Mouse (Mus musculus): ENCODE data around the gene Zfp628. TPM values are rescaled to one million over a fixed set of nuclear protein-coding genes. Genes with fewer than 3 reads are reported as not detected.

Gene Zfp628
- polyA plus RNA-seq, 1 experiment from 2014 or later = 4.2 TPM

GRCm38 (mm10) chr7:4927711-4928110 is 12.7 kb downstream of the Zfp628 start:
- 67% methylated on average over 8 of the region's 8 CpGs for WGBS
- H3K4me1 ChIP-seq (replicated peaks) = peaks cover 37% of the 10 kb centered on the region
- ATAC-seq (ENCODE audit: low FRiP score, low read depth) = no peak
- no peak overlapping the region for H3K4me2 ChIP-seq
- H3K9me3 ChIP-seq = no peaks in the 10 kb centered on the region
- no peaks in the 10 kb centered on the region for H3K27me3 ChIP-seq
- no peaks in the 10 kb centered on the region for H3K36me3 ChIP-seq
- H3K9ac ChIP-seq = no peak overlapping the region
- H3K27ac ChIP-seq (replicated peaks) = no peak overlapping the region
- H3K4me3 ChIP-seq = no peak overlapping the region

- no peak overlapping the region for H3K4me2 ChIP-seq
- no peaks in the 10 kb centered on the region for H3K9me3 ChIP-seq
- no peak overlapping the region for H3K9ac ChIP-seq
- H3K36me3 ChIP-seq = no peaks in the 10 kb centered on the region
- no peak overlapping the region for H3K4me3 ChIP-seq
- peaks cover 31% of the 10 kb centered on the region for H3K4me1 ChIP-seq (replicated peaks)
- ATAC-seq (ENCODE audit: low FRiP score, low read depth) = no peak
- H3K27ac ChIP-seq (replicated peaks) = no peak overlapping the region
- WGBS = 69% methylated on average over 17 of the region's 17 CpGs
- no peaks in the 10 kb centered on the region for H3K27me3 ChIP-seq
These were observed 13.3 kb downstream of the Zfp628 start for GRCm38 (mm10) chr7:4928323-4928722.

GRCm38 (mm10) chr7:4933103-4933502 is 18.1 kb downstream of the Zfp628 start:
- Histone ChIP-seq H3K4me3 (no peak overlapping the region), H3K27me3 (no peaks in the 10 kb centered on the region), H3K27ac (replicated peaks) (no peak overlapping the region), H3K36me3 (no peaks in the 10 kb centered on the region), H3K9ac (no peak overlapping the region), H3K9me3 (no peaks in the 10 kb centered on the region), H3K4me2 (no peak overlapping the region), H3K4me1 (replicated peaks) (no peaks in the 10 kb centered on the region)
- WGBS = 58% methylated on average over 12 of the region's 12 CpGs
- ATAC-seq (ENCODE audit: low FRiP score, low read depth) = no peak

- no peak for ATAC-seq (ENCODE audit: low FRiP score, low read depth)
- H3K9me3 ChIP-seq = no peaks in the 10 kb centered on the region
- H3K36me3 ChIP-seq = no peaks in the 10 kb centered on the region
- WGBS = 87% methylated on average over 4 of the region's 4 CpGs
- no peak overlapping the region for H3K4me3 ChIP-seq
- H3K4me2 ChIP-seq = no peak overlapping the region
- H3K27ac ChIP-seq (replicated peaks) = no peak overlapping the region
- H3K27me3 ChIP-seq = no peaks in the 10 kb centered on the region
- H3K4me1 ChIP-seq (replicated peaks) = no peaks in the 10 kb centered on the region
- no peak overlapping the region for H3K9ac ChIP-seq
These were observed 19.3 kb downstream of the Zfp628 start for GRCm38 (mm10) chr7:4934160-4934914.

GRCm38 (mm10) chr7:4936832-4937231 is 21.8 kb downstream of the Zfp628 start:
- Histone ChIP-seq H3K36me3 (no peaks in the 10 kb centered on the region), H3K9ac (no peak overlapping the region), H3K4me1 (replicated peaks) (no peaks in the 10 kb centered on the region), H3K4me3 (no peak overlapping the region), H3K4me2 (no peak overlapping the region), H3K27me3 (no peaks in the 10 kb centered on the region), H3K9me3 (no peaks in the 10 kb centered on the region), H3K27ac (replicated peaks) (no peak overlapping the region)
- no peak for ATAC-seq (ENCODE audit: low FRiP score, low read depth)
- WGBS = 77% methylated on average over 10 of the region's 10 CpGs

DNA sequence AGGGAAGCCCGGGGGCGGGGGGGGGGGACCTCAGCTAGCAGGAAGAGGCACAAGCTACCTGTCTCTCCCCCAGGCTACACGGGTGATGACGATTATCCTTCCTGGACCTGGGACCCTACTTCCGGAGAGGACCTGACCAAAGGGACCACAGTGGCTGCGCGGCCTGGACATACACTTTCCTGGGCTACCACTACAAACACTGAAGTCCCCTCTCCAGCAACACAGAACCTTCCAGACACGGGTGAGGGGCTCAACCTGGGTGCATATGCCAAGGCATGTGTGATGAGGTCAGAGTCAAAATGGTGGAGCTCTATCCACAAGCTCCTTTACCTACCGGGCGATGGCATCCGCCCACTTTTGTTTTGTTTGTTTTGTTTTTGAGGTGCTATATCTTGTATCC is 22.4 kb downstream of the Zfp628 start:
- Histone ChIP-seq H3K4me1 (replicated peaks) (no peaks in the 10 kb centered on the region), H3K9ac (no peak overlapping the region), H3K4me3 (no peak overlapping the region), H3K27me3 (no peaks in the 10 kb centered on the region), H3K36me3 (no peaks in the 10 kb centered on the region), H3K9me3 (no peaks in the 10 kb centered on the region), H3K4me2 (no peak overlapping the region), H3K27ac (replicated peaks) (no peak overlapping the region)
- ATAC-seq (ENCODE audit: low FRiP score, low read depth) = no peak
- WGBS = 79% methylated on average over 11 of the region's 11 CpGs

- H3K36me3 ChIP-seq = no peaks in the 10 kb centered on the region
- no peak overlapping the region for H3K4me3 ChIP-seq
- H3K9ac ChIP-seq = no peak overlapping the region
- H3K4me2 ChIP-seq = no peak overlapping the region
- 33% methylated on average over 2 of the region's 2 CpGs for WGBS
- no peaks in the 10 kb centered on the region for H3K27me3 ChIP-seq
- no peak overlapping the region for H3K27ac ChIP-seq (replicated peaks)
- ATAC-seq (ENCODE audit: low FRiP score, low read depth) = no peak
- no peaks in the 10 kb centered on the region for H3K4me1 ChIP-seq (replicated peaks)
- H3K9me3 ChIP-seq = no peaks in the 10 kb centered on the region
These were observed 23.4 kb downstream of the Zfp628 start for GRCm38 (mm10) chr7:4938456-4938855.

GRCm38 (mm10) chr7:4940068-4940479 is 25.1 kb downstream of the Zfp628 start:
- Histone ChIP-seq H3K9me3 (no peaks in the 10 kb centered on the region), H3K4me1 (replicated peaks) (no peaks in the 10 kb centered on the region), H3K27ac (replicated peaks) (no peak overlapping the region), H3K36me3 (no peaks in the 10 kb centered on the region), H3K4me3 (no peak overlapping the region), H3K9ac (no peak overlapping the region), H3K4me2 (no peak overlapping the region), H3K27me3 (no peaks in the 10 kb centered on the region)
- 17% methylated on average over 9 of the region's 9 CpGs for WGBS
- ATAC-seq (ENCODE audit: low FRiP score, low read depth) = peak; percentile 63; the same call in 1 of the 2 replicates

DNA sequence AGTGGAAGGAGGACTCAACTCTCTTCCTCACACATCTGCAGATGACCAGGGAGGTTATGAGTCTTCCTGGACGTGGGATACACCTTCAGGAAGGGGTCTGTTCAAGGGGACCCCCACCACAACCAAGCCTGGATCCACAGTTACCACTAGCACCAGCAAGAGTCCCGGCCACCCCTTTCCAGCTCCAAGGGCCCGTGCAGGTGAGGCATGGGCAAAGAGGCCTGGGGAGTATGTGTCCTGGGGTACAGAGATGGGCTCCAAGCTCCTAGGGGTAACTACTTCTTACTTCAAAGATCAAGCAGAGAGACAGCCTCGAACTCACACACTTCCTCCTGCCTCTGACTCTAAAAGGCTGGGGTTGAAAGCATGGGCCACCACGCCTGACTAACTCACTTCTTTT is 27.7 kb downstream of the Zfp628 start:
- ATAC-seq (ENCODE audit: low FRiP score, low read depth) = no peak
- H3K9me3 ChIP-seq = no peaks in the 10 kb centered on the region
- 46% methylated on average over 5 of the region's 5 CpGs for WGBS
- H3K9ac ChIP-seq = no peak overlapping the region
- no peaks in the 10 kb centered on the region for H3K27me3 ChIP-seq
- no peak overlapping the region for H3K27ac ChIP-seq (replicated peaks)
- no peaks in the 10 kb centered on the region for H3K4me1 ChIP-seq (replicated peaks)
- no peak overlapping the region for H3K4me3 ChIP-seq
- H3K4me2 ChIP-seq = no peak overlapping the region
- no peaks in the 10 kb centered on the region for H3K36me3 ChIP-seq

DNA sequence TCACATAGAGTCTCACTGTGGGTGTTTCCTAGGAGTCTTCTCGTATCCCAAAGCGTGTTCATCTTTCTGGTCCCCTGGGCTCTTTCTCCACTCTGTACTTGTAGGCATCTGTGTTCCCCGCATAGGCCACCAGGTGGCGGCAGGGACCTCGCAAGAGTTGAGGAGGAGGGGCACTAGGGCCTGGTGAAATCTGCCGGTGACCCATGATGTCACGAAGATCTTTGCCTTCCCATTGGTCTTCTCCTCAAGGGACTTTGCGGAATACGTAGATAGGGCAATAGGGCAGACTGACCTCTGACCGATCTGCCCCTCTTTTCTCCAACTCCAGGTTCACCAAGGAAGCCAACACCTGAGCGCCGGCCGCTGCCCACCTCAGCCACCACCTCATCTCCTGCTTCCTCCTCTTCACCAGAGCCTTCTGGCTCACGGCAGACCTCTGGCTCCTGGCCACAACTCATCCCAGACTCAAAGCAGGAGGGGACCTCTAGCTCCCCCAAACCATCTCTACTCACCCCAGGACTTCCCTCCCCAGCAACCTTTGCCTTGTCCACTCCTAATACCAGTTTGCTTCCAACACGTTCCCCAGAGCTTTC is 28.3 kb downstream of the Zfp628 start:
- peak overlapping the region; percentile 30 for H3K4me3 ChIP-seq
- H3K4me2 ChIP-seq = peak overlapping the region; percentile 49
- H3K36me3 ChIP-seq = no peaks in the 10 kb centered on the region
- no peak overlapping the region for H3K27ac ChIP-seq (replicated peaks)
- no peaks in the 10 kb centered on the region for H3K27me3 ChIP-seq
- ATAC-seq (ENCODE audit: low FRiP score, low read depth) = peak; percentile 73
- 16% methylated on average over 15 of the region's 15 CpGs for WGBS
- no peaks in the 10 kb centered on the region for H3K4me1 ChIP-seq (replicated peaks)
- H3K9me3 ChIP-seq = no peaks in the 10 kb centered on the region
- H3K9ac ChIP-seq = no peak overlapping the region

DNA sequence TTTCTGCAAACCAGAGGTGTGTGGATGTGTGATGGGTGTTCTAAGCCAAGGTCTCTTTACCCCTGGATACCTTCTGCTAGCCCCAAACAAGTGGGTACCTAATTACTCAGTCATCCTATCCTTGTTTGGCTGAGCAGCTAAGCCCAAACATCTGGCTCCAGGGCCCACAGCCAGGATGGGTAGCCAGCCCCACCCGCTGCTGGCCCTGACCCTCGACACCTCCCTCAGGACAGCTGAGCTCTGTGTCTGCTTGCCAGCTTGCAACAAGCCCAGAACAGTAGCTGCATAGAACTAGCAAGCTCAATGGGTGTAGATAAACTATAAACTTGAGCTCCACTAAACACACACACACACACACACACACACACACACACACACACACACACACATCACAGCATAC is 32.8 kb downstream of the Zfp628 start:
- H3K9ac ChIP-seq = no peak overlapping the region
- no peaks in the 10 kb centered on the region for H3K9me3 ChIP-seq
- H3K27ac ChIP-seq (replicated peaks) = no peak overlapping the region
- H3K36me3 ChIP-seq = no peaks in the 10 kb centered on the region
- H3K4me1 ChIP-seq (replicated peaks) = no peaks in the 10 kb centered on the region
- no peak for ATAC-seq (ENCODE audit: low FRiP score, low read depth)
- no peak overlapping the region for H3K4me2 ChIP-seq
- no peak overlapping the region for H3K4me3 ChIP-seq
- H3K27me3 ChIP-seq = no peaks in the 10 kb centered on the region
- 58% methylated on average over 2 of the region's 2 CpGs for WGBS

- Histone ChIP-seq H3K4me3 (no peak overlapping the region), H3K27ac (replicated peaks) (no peak overlapping the region), H3K4me2 (no peak overlapping the region), H3K4me1 (replicated peaks) (no peaks in the 10 kb centered on the region), H3K36me3 (no peaks in the 10 kb centered on the region), H3K9me3 (no peaks in the 10 kb centered on the region), H3K9ac (no peak overlapping the region), H3K27me3 (no peaks in the 10 kb centered on the region)
- WGBS = 80% methylated on average over 6 of the region's 6 CpGs
- ATAC-seq (ENCODE audit: low FRiP score, low read depth) = no peak
These were observed 33.4 kb downstream of the Zfp628 start for GRCm38 (mm10) chr7:4948386-4948785.
